Mouse (Mus musculus) thymus, postnatal 14 days (tissue): ENCODE measurements around the gene Foxk2.
A peak's percentile ranks its signal among the peaks of the same experiment; 100 is the strongest.
"Not testable (repeated sequence)": the region's sequence is repeated elsewhere in the genome, so short reads cannot be mapped to it uniquely, and the experiment has no call there.

Experiments used
- DNase-seq: peaks from one replicate; pipeline ENCODE4 v3.0.0; 2021

Gene Foxk2

GRCm38 (mm10) chr11:121282911-121283310 is 23.1 kb downstream of the Foxk2 start:
- DNase-seq: no peak

- DNase-seq: peak; percentile 6
Measured at GRCm38 (mm10) chr11:121289859-121290258, 30.1 kb downstream of the Foxk2 start.

- no peak for DNase-seq
Measured at GRCm38 (mm10) chr11:121294771-121295170, 35.0 kb downstream of the Foxk2 start.

- DNase-seq: no peak
Measured at GRCm38 (mm10) chr11:121298493-121298892, 38.7 kb downstream of the Foxk2 start.

- no peak for DNase-seq
Measured at GRCm38 (mm10) chr11:121300265-121300664, 40.5 kb downstream of the Foxk2 start.

GRCm38 (mm10) chr11:121305371-121305770 is 45.6 kb downstream of the Foxk2 start:
- DNase-seq: no peak

GRCm38 (mm10) chr11:121306608-121307007 is 46.8 kb downstream of the Foxk2 start:
- DNase-seq: no peak

- DNase-seq: not testable (repeated sequence)
Measured at GRCm38 (mm10) chr11:121307712-121308111, 47.9 kb downstream of the Foxk2 start.

- DNase-seq: no peak
Measured at GRCm38 (mm10) chr11:121326034-121326433, 66.2 kb downstream of the Foxk2 start.

- no peak for DNase-seq
Measured at GRCm38 (mm10) chr11:121326681-121327080, 66.9 kb downstream of the Foxk2 start.

- DNase-seq: no peak
Measured at GRCm38 (mm10) chr11:121328206-121328605, 68.4 kb downstream of the Foxk2 start.

- no peak for DNase-seq
Measured at GRCm38 (mm10) chr11:121328619-121329018, 68.8 kb downstream of the Foxk2 start.

GRCm38 (mm10) chr11:121331641-121332040 is 71.9 kb downstream of the Foxk2 start:
- DNase-seq: no peak

GRCm38 (mm10) chr11:121339647-121340046 is 79.9 kb downstream of the Foxk2 start:
- DNase-seq: no peak

- DNase-seq: no peak
Measured at GRCm38 (mm10) chr11:121340287-121340686, 80.5 kb downstream of the Foxk2 start.

- not testable (repeated sequence) for DNase-seq
Measured at GRCm38 (mm10) chr11:121342423-121342822, 82.6 kb downstream of the Foxk2 start.

GRCm38 (mm10) chr11:121347036-121347435 is 87.2 kb downstream of the Foxk2 start:
- no peak for DNase-seq

- no peak for DNase-seq
Measured at GRCm38 (mm10) chr11:121348166-121348565, 88.4 kb downstream of the Foxk2 start.

- not testable (repeated sequence) for DNase-seq
Measured at GRCm38 (mm10) chr11:121348727-121349126, 88.9 kb downstream of the Foxk2 start.

GRCm38 (mm10) chr11:121353326-121354090 is 93.7 kb downstream of the Foxk2 start:
- peak; percentile 63 for DNase-seq

GRCm38 (mm10) chr11:121354091-121354707 is 94.4 kb downstream of the Foxk2 start, which contains the start of gene Wdr45b:
Gene Wdr45b, minus strand, starts transcription at chr11:121354445.
- DNase-seq: peak; percentile 98
